Mouse (Mus musculus) thymus, adult 2 months (tissue): ENCODE results near the gene Elovl6.

Experiments
- CTCF ChIP-seq: fragments of 200-500 bp; IDR thresholded peaks from 2 replicates; pipeline ENCODE4 v1.5.1; 2012; ENCODE audit warnings: mild to moderate bottlenecking, control low read depth, low read length, moderate library complexity, borderline replicate concordance; ENCODE audit not compliant: control insufficient read depth, poor library complexity, insufficient read depth; ENCODE audit errors: extremely low read depth
- POLR2A ChIP-seq: fragments of 200-500 bp; IDR thresholded peaks from 2 replicates; pipeline ENCODE4 v1.6.1; 2012; ENCODE audit warnings: mild to moderate bottlenecking, low read length, control low read depth, moderate library complexity; ENCODE audit not compliant: control insufficient read depth, poor library complexity, insufficient read depth; ENCODE audit errors: extremely low read depth

DNA sequence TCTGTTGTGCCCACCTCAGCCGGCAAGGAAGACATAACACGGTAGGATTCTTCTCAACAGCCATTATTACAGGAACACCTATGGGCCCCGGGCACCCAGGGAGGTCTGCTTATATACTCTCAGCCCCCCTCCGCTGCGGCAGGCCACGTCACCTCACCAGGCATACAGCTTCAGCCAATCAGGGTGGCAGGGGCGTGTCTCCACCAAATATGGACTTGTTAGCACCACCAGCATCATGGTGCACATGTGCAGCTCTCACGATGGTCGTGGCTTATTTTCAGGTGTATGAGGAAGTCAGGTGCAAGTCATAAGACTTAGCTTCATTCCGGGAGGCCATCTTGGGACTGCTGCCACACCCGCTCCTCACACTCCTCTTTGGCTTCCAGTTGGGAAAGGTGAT lies 9.3 kb downstream of the Elovl6 start:
- no peak for TF ChIP-seq CTCF
- TF ChIP-seq POLR2A, result no peak
